8 mouse cellular contexts compared by ENCODE assay signal in the genomic region with DNA sequence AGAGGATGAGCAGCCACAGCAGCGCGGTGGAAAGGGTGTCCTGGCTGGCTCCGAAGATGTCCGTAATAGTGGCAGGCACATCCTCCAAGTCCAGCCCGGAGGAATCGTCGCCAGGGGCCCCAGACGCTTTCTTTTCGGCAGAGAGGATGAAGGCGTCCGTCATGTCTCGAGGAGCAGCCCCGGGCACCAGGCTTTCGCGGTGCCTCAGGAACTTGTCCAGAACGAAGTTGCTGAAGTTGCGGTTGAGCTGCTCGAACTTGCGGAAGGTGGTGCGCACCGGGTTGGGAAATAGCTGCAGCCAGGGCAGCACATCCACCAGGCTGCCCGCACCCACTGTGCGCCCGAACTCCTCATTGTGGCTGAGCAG. TPM values are rescaled to one million over a fixed set of nuclear protein-coding genes. Genes with fewer than 3 reads are reported as not detected.
DNase-seq lines count a peak whose midpoint lies in the region; ATAC-seq and TF ChIP-seq lines count a peak whose summit lies in the region.

No protein-coding gene starts in this region.

- H3K36me3 ChIP-seq in thymus, adult 2 months (ENCODE audit: control insufficient read depth, insufficient read depth, low read length) = no peaks in the 10 kb centered on the region
- H3K36me3 ChIP-seq in forebrain, embryonic 14.5 days (ENCODE audit: control insufficient read depth, insufficient read depth, low read length) = no peaks in the 10 kb centered on the region
- no peaks in the 10 kb centered on the region for H3K36me3 ChIP-seq in neural tube, embryonic 12.5 days

- TF ChIP-seq CTCF in thymus, adult 2 months (IDR thresholded peaks at IDR 0.05; ENCODE audit: borderline replicate concordance, control insufficient read depth, extremely low read depth, insufficient read depth, low read length, poor library complexity) = no peak

- WGBS in thymus, adult 2 months = 2% methylated on average over 24 of the region's 24 CpGs
- WGBS in forebrain, embryonic 14.5 days = under 1% methylated on average over 24 of the region's 24 CpGs
- under 1% methylated on average over 24 of the region's 24 CpGs for WGBS in neural tube, embryonic 12.5 days

- peak overlapping the region; percentile 7 for H3K4me3 ChIP-seq in thymus, adult 2 months (ENCODE audit: control insufficient read depth, insufficient read depth, low read length)
- H3K4me3 ChIP-seq in forebrain, embryonic 14.5 days (ENCODE audit: low read depth, low read length) = peak overlapping the region; percentile 41
- peak overlapping the region; percentile 40 for H3K4me3 ChIP-seq in neural tube, embryonic 12.5 days

- H3K4me1 ChIP-seq in thymus, adult 2 months (replicated peaks; ENCODE audit: control insufficient read depth, insufficient read depth, low read length) = peaks cover 26% of the 10 kb centered on the region
- H3K4me1 ChIP-seq in forebrain, embryonic 14.5 days (ENCODE audit: control insufficient read depth, insufficient read depth, low read length) = peaks cover 20% of the 10 kb centered on the region
- peaks cover 26% of the 10 kb centered on the region for H3K4me1 ChIP-seq in neural tube, embryonic 12.5 days

- peak overlapping the region; percentile 51 for H3K9ac ChIP-seq in forebrain, embryonic 14.5 days (ENCODE audit: low read length)
- H3K9ac ChIP-seq in neural tube, embryonic 12.5 days = peak overlapping the region; percentile 45

- H3K27ac ChIP-seq in thymus, adult 2 months (ENCODE audit: control insufficient read depth, insufficient read depth, low read length) = no peak overlapping the region
- no peak overlapping the region for H3K27ac ChIP-seq in forebrain, embryonic 14.5 days (ENCODE audit: low read depth, low read length)
- no peak overlapping the region for H3K27ac ChIP-seq in neural tube, embryonic 12.5 days

- no peak for TF ChIP-seq POLR2A in thymus, adult 2 months (IDR thresholded peaks at IDR 0.05; ENCODE audit: control insufficient read depth, extremely low read depth, insufficient read depth, low read length, poor library complexity)

- ATAC-seq in forebrain, embryonic 14.5 days = no peak
- no peak for ATAC-seq in neural tube, embryonic 12.5 days (ENCODE audit: low FRiP score, low read depth)

- peak overlapping the region; percentile 87 for H3K4me2 ChIP-seq in forebrain, embryonic 14.5 days (ENCODE audit: low read length)
- peak overlapping the region; percentile 90 for H3K4me2 ChIP-seq in neural tube, embryonic 12.5 days (replicated peaks)

- H3K9me3 ChIP-seq in forebrain, embryonic 14.5 days (replicated peaks; ENCODE audit: control insufficient read depth, low read length) = no peaks in the 10 kb centered on the region
- no peaks in the 10 kb centered on the region for H3K9me3 ChIP-seq in neural tube, embryonic 12.5 days

- peaks cover 27% of the 10 kb centered on the region for H3K27me3 ChIP-seq in thymus, adult 2 months (ENCODE audit: control insufficient read depth, insufficient read depth, low read length)
- H3K27me3 ChIP-seq in forebrain, embryonic 14.5 days (replicated peaks; ENCODE audit: control insufficient read depth, insufficient read depth, low read length) = peaks cover 52% of the 10 kb centered on the region
- peaks cover 57% of the 10 kb centered on the region for H3K27me3 ChIP-seq in neural tube, embryonic 12.5 days (replicated peaks)

- no peak for DNase-seq in thymus, adult 2 months
- no peak for DNase-seq in thymus, adult 18-20 months
- DNase-seq in forebrain, embryonic 14.5 days (ENCODE audit: low spot score) = no peak
- DNase-seq in kidney, postnatal 25 days = peak; percentile 6 to 35
- no peak for DNase-seq in thymus, postnatal 0 days (ENCODE audit: low spot score)
- no peak for DNase-seq in cerebellum, adult 9-11 months
- no peak for DNase-seq in frontal cortex, postnatal 14 days (ENCODE audit: low spot score in 2 of 2)

RNA-seq across cellular contexts. Expression of gene Cyp1b1, which starts 1.6 kb away (rescaled TPM):
- polyA plus RNA-seq in thymus, adult 2 months (2012; rRNA removed) = 12.2 and 14.1 TPM in 2 replicates
- 5.1 and 6.9 TPM in 2 replicates for polyA plus RNA-seq in forebrain, embryonic 14.5 days (2014; fragmentation: Nextera tagmentation; extraction: Ambion mirVana)
- 8.8 and 10.0 TPM in 2 replicates for polyA plus RNA-seq in neural tube, embryonic 12.5 days (2016; fragmentation: Nextera tagmentation; extraction: Ambion mirVana)
- polyA plus RNA-seq in thymus, postnatal 0 days (2015; fragmentation: Nextera tagmentation; extraction: Ambion mirVana) = 2.7 and 2.9 TPM in 2 replicates

Comparison
In these comparisons a context has a peak if more than half of its experiments do, and no peak if none do; other contexts are left out.
1. DNase-seq: peak in kidney, postnatal 25 days (2 of 2); none in thymus, adult 2 months (single experiment), thymus, adult 18-20 months (0 of 2), forebrain, embryonic 14.5 days (single experiment), thymus, postnatal 0 days (single experiment), cerebellum, adult 9-11 months (single experiment) and frontal cortex, postnatal 14 days (0 of 2).
2. Peak in every context shown above with its lines, with median percentiles within 50 percentile points of each other: H3K4me3 ChIP-seq.